Mouse (Mus musculus): ENCODE results near the gene Rpl19. TPM values are rescaled to one million over a fixed set of nuclear protein-coding genes. Genes with fewer than 3 reads are reported as not detected.

Rpl19 gene
- polyA plus RNA-seq, 1 experiment from 2014 or later = 710 TPM

DNA sequence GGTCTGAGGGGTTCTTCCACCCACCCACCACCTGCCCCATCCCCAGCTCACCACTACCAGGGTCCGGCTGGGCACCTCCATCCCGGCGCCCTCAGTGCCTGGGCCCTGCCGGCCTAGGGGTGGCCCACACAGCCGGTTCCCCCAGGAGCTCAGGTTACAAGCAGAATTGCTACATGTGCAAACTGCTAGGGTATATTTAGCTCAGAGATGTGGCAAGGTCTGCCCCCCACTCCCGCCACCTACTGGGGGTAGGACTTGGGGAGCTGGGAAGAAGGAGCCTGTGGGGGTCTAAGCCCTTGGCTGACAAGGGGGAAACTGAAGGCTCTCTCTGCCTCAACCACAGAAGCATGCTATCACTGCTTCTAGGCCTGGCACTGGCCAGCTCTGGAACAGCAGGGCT lies 8.3 kb upstream of the Rpl19 start:
- WGBS = 66% methylated on average over 6 of the region's 6 CpGs
- Histone ChIP-seq H3K27me3 (no peaks in the 10 kb centered on the region), H3K9ac (replicated peaks) (peak overlapping the region; percentile 17; the same call in 1 of the 2 replicates), H3K9me3 (no peaks in the 10 kb centered on the region), H3K4me3 (replicated peaks) (no peak overlapping the region), H3K27ac (peak overlapping the region; percentile 87; the same call in 1 of the 2 replicates), H3K36me3 (peaks cover 50% of the 10 kb centered on the region), H3K4me2 (replicated peaks) (no peak overlapping the region), H3K4me1 (replicated peaks) (peaks cover 45% of the 10 kb centered on the region)
- no peak for ATAC-seq

GRCm38 (mm10) chr11:98018858-98019641 lies 7.5 kb upstream of the Rpl19 start:
- Histone ChIP-seq H3K4me3 (replicated peaks) (peak overlapping the region; percentile 83), H3K27me3 (no peaks in the 10 kb centered on the region), H3K27ac (peak overlapping the region; percentile 87), H3K9me3 (no peaks in the 10 kb centered on the region), H3K36me3 (peaks cover 43% of the 10 kb centered on the region), H3K9ac (replicated peaks) (peak overlapping the region; percentile 94), H3K4me2 (replicated peaks) (peak overlapping the region; percentile 86), H3K4me1 (replicated peaks) (peaks cover 50% of the 10 kb centered on the region)
- 21% methylated on average over 10 of the region's 10 CpGs for WGBS
- no peak for ATAC-seq

GRCm38 (mm10) chr11:98019883-98020610 lies 6.5 kb upstream of the Rpl19 start:
- ATAC-seq = 0 out of 2 replicates have a peak, but pooled peaks have one; percentile 5
- Histone ChIP-seq H3K27ac (peak overlapping the region; percentile 87), H3K9me3 (no peaks in the 10 kb centered on the region), H3K4me1 (replicated peaks) (peaks cover 50% of the 10 kb centered on the region), H3K9ac (replicated peaks) (peak overlapping the region; percentile 94), H3K36me3 (peaks cover 33% of the 10 kb centered on the region), H3K4me3 (replicated peaks) (peak overlapping the region; percentile 83), H3K4me2 (replicated peaks) (peak overlapping the region; percentile 86), H3K27me3 (no peaks in the 10 kb centered on the region)
- WGBS = 27% methylated on average over 8 of the region's 8 CpGs

GRCm38 (mm10) chr11:98020710-98021109 lies 5.8 kb upstream of the Rpl19 start:
- peak overlapping the region; percentile 86 for H3K4me2 ChIP-seq (replicated peaks)
- peak overlapping the region; percentile 87 for H3K27ac ChIP-seq
- H3K4me1 ChIP-seq (replicated peaks) = peaks cover 52% of the 10 kb centered on the region
- peaks cover 27% of the 10 kb centered on the region for H3K36me3 ChIP-seq
- no peak for ATAC-seq
- peak overlapping the region; percentile 83 for H3K4me3 ChIP-seq (replicated peaks)
- H3K27me3 ChIP-seq = no peaks in the 10 kb centered on the region
- H3K9ac ChIP-seq (replicated peaks) = peak overlapping the region; percentile 94
- H3K9me3 ChIP-seq = no peaks in the 10 kb centered on the region
- WGBS = 56% methylated on average over 1 of the region's 1 CpGs

DNA sequence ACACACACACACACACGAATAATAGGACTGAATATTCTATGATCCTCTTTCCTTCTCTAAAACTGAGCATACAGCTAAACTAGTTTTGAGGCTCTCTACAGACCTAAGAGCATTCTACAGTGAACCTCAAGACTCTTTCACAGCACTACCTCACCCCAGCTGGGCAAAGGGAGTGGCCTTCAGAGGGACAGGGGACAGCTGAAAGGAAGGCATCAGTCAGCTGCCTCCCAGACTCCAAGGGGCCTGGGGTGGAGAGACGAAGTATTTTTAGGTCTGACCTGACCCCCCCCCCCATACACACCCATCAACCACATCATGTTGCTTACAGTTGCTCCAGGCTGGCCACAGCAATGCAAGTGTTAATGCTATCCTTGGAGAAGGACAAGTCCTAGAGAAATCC lies 5.4 kb upstream of the Rpl19 start:
- Histone ChIP-seq H3K27me3 (no peaks in the 10 kb centered on the region), H3K4me3 (replicated peaks) (peak overlapping the region; percentile 83), H3K27ac (peak overlapping the region; percentile 97; the same call in 1 of the 2 replicates), H3K9ac (replicated peaks) (peak overlapping the region; percentile 94), H3K9me3 (no peaks in the 10 kb centered on the region), H3K4me2 (replicated peaks) (peak overlapping the region; percentile 86), H3K4me1 (replicated peaks) (peaks cover 56% of the 10 kb centered on the region), H3K36me3 (peaks cover 23% of the 10 kb centered on the region)
- ATAC-seq = no peak
- WGBS = 52% methylated on average over 2 of the region's 2 CpGs

DNA sequence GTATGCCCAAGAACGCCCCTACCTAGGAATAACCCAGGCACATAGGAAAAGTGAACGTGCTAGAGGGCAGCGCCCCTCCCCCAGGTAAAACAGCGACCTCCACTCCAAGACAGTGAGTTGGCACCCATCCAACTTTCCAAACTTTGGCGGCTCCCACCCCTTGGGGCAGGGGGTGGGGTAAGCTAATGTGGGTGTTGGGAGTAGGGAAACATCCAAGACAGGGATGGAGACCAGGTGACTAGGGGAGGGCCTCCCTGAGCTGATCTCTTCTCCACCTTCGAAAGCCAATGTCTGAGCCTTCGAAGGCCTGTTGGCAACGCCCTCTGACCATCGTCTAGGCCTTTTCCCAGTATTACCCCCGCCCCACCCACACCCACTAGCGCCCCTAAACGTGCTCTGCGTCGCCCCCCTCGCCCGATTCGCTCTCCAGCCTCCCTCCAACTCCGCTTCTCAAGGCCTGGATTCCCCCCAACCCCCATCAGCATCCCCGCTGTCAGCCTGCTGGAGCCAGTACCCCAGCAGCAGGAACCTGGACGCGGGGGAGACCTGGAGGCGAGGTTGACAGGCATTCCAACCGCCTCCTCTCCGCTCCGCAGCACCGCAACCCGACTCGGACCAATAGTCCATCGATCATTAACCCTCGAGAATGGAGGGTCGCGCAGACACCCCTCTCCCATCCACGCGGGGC lies 4.8 kb upstream of the Rpl19 start:
- H3K4me3 ChIP-seq (replicated peaks) = peak overlapping the region; percentile 83
- H3K4me2 ChIP-seq (replicated peaks) = peak overlapping the region; percentile 86
- H3K9ac ChIP-seq (replicated peaks) = peak overlapping the region; percentile 94
- H3K9me3 ChIP-seq = no peaks in the 10 kb centered on the region
- peak overlapping the region; percentile 97 for H3K27ac ChIP-seq
- H3K4me1 ChIP-seq (replicated peaks) = peaks cover 57% of the 10 kb centered on the region
- no peaks in the 10 kb centered on the region for H3K27me3 ChIP-seq
- peak; percentile 21 for ATAC-seq
- 3% methylated on average over 32 of the region's 34 CpGs for WGBS
- peaks cover 17% of the 10 kb centered on the region for H3K36me3 ChIP-seq

DNA sequence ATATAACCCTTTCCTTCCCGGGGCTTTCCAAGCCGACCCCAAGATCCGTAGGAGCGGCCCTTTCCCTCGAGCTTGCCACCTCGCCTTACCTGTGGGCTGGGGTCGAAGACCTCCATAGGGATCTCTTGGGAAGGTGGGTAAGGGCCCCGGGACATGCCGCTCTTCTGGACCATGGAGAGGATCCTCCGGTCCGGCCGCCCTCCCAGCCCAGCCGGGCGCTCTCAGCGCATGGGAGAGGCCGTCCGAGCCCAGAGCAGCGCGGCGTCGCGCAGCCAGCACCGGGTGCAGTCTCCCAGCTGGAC lies 4.3 kb upstream of the Rpl19 start:
- 2% methylated on average over 23 of the region's 23 CpGs for WGBS
- peaks cover 57% of the 10 kb centered on the region for H3K4me1 ChIP-seq (replicated peaks)
- peaks cover 12% of the 10 kb centered on the region for H3K36me3 ChIP-seq
- H3K9me3 ChIP-seq = no peaks in the 10 kb centered on the region
- H3K4me3 ChIP-seq (replicated peaks) = peak overlapping the region; percentile 83
- H3K9ac ChIP-seq (replicated peaks) = peak overlapping the region; percentile 94
- peak overlapping the region; percentile 97 for H3K27ac ChIP-seq
- H3K4me2 ChIP-seq (replicated peaks) = peak overlapping the region; percentile 86
- H3K27me3 ChIP-seq = no peaks in the 10 kb centered on the region
- peak; percentile 40 for ATAC-seq

DNA sequence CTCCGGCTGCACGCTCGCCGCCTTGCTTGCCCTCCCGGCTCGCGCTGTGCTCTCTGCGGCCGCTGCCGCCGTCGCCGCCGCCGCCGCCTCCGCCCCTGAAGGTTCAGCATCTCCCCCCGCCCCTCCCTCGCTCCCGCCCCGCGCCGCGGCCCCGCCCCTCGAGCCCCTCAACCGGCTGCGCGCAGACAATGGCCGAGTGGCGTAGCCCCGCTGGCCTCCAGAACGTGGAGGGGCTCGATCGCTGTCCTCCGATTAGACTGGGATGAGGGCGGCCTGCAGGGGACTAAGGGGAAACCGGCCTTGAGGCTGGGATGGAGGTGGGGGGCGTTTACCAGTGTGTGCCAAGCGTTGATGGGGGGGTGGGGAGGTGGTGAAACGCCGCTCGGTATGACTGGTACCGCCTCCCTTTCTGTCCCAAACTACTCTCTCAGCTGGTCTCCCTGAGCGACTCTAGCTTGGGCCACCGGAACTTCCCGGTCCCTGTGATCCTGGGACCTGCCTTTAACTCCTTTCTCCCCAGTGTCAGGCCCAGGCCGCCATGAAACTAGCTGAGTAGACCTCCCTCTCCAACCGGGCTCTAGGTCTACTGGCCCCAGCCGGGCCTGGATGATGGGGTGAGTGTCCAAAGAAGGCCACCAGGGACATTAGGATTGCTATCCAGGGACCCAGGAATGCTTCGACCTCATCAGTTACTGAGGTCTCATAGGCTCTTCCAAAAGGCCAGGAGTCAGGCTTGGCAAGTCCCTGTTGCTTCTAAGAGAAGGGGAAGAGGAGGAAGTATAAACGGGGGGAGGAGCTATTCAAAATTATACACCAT lies 3.7 kb upstream of the Rpl19 start, which contains the start of gene Cacnb1:
TSS of gene Cacnb1 (minus strand) at position 480 of the 817 bp plus-strand sequence.
- ATAC-seq = peak; percentile 38
- Histone ChIP-seq H3K4me1 (replicated peaks) (peaks cover 62% of the 10 kb centered on the region), H3K9ac (replicated peaks) (peak within 1 kb of the TSS; percentile 94), H3K27ac (peak within 1 kb of the TSS; percentile 97), H3K27me3 (no peaks in the 10 kb centered on the region), H3K4me2 (replicated peaks) (peak within 1 kb of the TSS; percentile 86), H3K36me3 (peaks cover 6% of the 10 kb centered on the region), H3K4me3 (replicated peaks) (peak within 1 kb of the TSS; percentile 83), H3K9me3 (no peaks in the 10 kb centered on the region)
- 1% methylated on average over 52 of the region's 52 CpGs for WGBS

DNA sequence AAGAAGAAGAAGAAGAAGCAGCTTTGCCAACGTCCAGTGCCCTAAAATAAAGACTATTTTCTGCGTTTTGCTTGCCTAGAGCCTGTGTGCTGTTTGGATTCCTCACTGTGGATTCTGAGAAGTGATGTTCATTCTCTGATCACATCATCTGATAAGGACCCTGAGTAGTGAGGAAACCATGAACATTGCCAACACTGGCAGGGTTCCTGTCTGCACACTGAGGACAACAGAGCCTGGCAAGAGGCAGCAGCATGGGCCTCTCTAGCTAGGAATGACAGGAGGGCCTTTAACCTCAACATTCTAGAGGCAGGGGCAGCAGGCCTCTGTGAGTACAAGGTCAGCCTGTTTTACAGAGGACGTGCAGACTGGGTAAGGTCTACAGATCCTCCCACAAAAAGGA lies 2.0 kb upstream of the Rpl19 start:
- 85% methylated on average over 3 of the region's 3 CpGs for WGBS
- no peak overlapping the region for H3K4me2 ChIP-seq (replicated peaks)
- H3K9ac ChIP-seq (replicated peaks) = no peak overlapping the region
- no peaks in the 10 kb centered on the region for H3K9me3 ChIP-seq
- H3K4me3 ChIP-seq (replicated peaks) = no peak overlapping the region
- peaks cover 15% of the 10 kb centered on the region for H3K36me3 ChIP-seq
- peaks cover 54% of the 10 kb centered on the region for H3K4me1 ChIP-seq (replicated peaks)
- no peak for ATAC-seq
- H3K27ac ChIP-seq = no peak overlapping the region
- no peaks in the 10 kb centered on the region for H3K27me3 ChIP-seq

GRCm38 (mm10) chr11:98026248-98026569 lies 301 bp upstream of the Rpl19 start:
- peak overlapping the region; percentile 100 for H3K9ac ChIP-seq (replicated peaks)
- H3K27me3 ChIP-seq = no peaks in the 10 kb centered on the region
- ATAC-seq = no peak

DNA sequence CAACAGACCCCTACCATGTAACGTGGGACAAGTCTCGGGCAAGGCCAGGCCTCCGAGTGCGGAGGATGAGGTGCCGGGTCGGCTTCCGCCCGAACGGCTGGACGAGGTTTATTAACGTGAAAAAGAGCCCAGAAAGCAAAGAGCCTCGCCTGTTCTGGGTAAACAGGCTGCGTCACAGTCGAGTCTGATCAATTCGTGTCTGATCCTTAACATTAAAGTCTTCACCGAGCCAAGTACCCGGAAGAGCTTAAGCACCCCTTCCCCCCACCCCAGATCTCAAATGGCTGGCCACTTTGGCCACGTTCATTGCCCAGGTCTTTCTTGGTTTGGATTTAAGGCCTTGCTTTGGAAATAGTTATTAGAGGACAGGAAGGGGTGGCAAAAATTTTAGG lies 783 bp downstream of the Rpl19 start:
- Histone ChIP-seq H3K27ac (peak overlapping the region; percentile 89), H3K4me3 (replicated peaks) (peak overlapping the region; percentile 97), H3K9me3 (no peaks in the 10 kb centered on the region), H3K4me2 (replicated peaks) (peak overlapping the region; percentile 90), H3K9ac (replicated peaks) (peak overlapping the region; percentile 100), H3K27me3 (no peaks in the 10 kb centered on the region), H3K4me1 (replicated peaks) (peaks cover 30% of the 10 kb centered on the region), H3K36me3 (peaks cover 33% of the 10 kb centered on the region)
- ATAC-seq = no peak
- WGBS = under 1% methylated on average over 18 of the region's 18 CpGs

More at GRCm38 (mm10) chr11:98026248-98026569, 301 bp upstream of the Rpl19 start:
- H3K36me3 ChIP-seq = peaks cover 32% of the 10 kb centered on the region
- H3K4me2 ChIP-seq (replicated peaks) = peak overlapping the region; percentile 90
- H3K27ac ChIP-seq = peak overlapping the region; percentile 89
- H3K4me1 ChIP-seq (replicated peaks) = peaks cover 37% of the 10 kb centered on the region
- 4% methylated on average over 15 of the region's 15 CpGs for WGBS
- H3K9me3 ChIP-seq = no peaks in the 10 kb centered on the region
- peak overlapping the region; percentile 97 for H3K4me3 ChIP-seq (replicated peaks)
